Mouse (Mus musculus) olfactory bulb, adult 2 months (tissue): Measurements from ENCODE around the gene Ddx43. TPM values are rescaled to one million over a fixed set of nuclear protein-coding genes. Genes with fewer than 3 reads are reported as not detected.

Source experiments
- H3K27ac ChIP-seq: fragments of 200-500 bp; 2 replicates; pipeline ENCODE4 v1.5.1; 2012; ENCODE audit warnings: low read depth, low read length; ENCODE audit not compliant: insufficient read depth
- H3K4me1 ChIP-seq: fragments of 200-500 bp; 2 replicates; pipeline ENCODE4 v1.6.1; 2012; ENCODE audit warnings: low read length; ENCODE audit not compliant: control insufficient read depth, insufficient read depth
- H3K4me3 ChIP-seq: fragments of 200-500 bp; 2 replicates; pipeline ENCODE4 v1.5.1; 2012; ENCODE audit warnings: mild to moderate bottlenecking, low read depth, low read length, moderate library complexity; ENCODE audit not compliant: insufficient read depth
- CTCF ChIP-seq: fragments of 200-500 bp; IDR thresholded peaks from 2 replicates; pipeline ENCODE4 v1.5.1; 2012; ENCODE audit warnings: low read depth, mild to moderate bottlenecking, low read length, moderate library complexity; ENCODE audit not compliant: insufficient read depth
- POLR2A ChIP-seq: fragments of 200-500 bp; IDR thresholded peaks from 2 replicates; pipeline ENCODE4 v1.6.1; 2012; ENCODE audit warnings: mild to moderate bottlenecking, low read depth, low read length, moderate library complexity; ENCODE audit not compliant: insufficient read depth
- WGBS: fragments of 180-500 bp; shearing (Covaris S2); methylation state at CpG from one replicate; pipeline ENCODE4 v1.1.7; 2018; 5-methylcytosine and 5-hydroxymethylcytosine counted together
- polyA plus RNA-seq: library from polyadenylated mRNA; stranded (reverse); fragments of >200 nt; gene quantifications from 2 replicates; pipeline ENCODE4 v1.2.4, GENCODE M21; 2012; ENCODE audit warnings: low replicate concordance; ENCODE audit not compliant: missing spikeins, insufficient read depth, insufficient read length

Gene Ddx43
- polyA plus RNA-seq, 1 experiment: not detected

GRCm38 (mm10) chr9:78450404-78450803, 54.8 kb downstream of the Ddx43 start:
- Histone ChIP-seq H3K27ac (no peak overlapping the region), H3K4me1 (peaks cover 3% of the 10 kb centered on the region; the same call in 1 of the 2 replicates), H3K4me3 (no peak overlapping the region)
- TF ChIP-seq CTCF (no peak), POLR2A (no peak)
- WGBS: 80% methylated on average over 5 of the region's 5 CpGs

GRCm38 (mm10) chr9:78451382-78451781, 55.8 kb downstream of the Ddx43 start:
- Histone ChIP-seq H3K4me1 (peaks cover 3% of the 10 kb centered on the region; the same call in 1 of the 2 replicates), H3K4me3 (no peak overlapping the region), H3K27ac (no peak overlapping the region)
- no peak for TF ChIP-seq POLR2A
- no peak for TF ChIP-seq CTCF
- WGBS: 72% methylated on average over 4 of the region's 4 CpGs

- TF ChIP-seq CTCF (no peak), POLR2A (no peak)
- H3K4me3 ChIP-seq: no peak overlapping the region
- no peaks in the 10 kb centered on the region for H3K4me1 ChIP-seq
- 91% methylated on average over 8 of the region's 8 CpGs for WGBS
- H3K27ac ChIP-seq: no peak overlapping the region
Measured at GRCm38 (mm10) chr9:78457026-78457425, 61.4 kb downstream of the Ddx43 start.

- H3K27ac ChIP-seq: no peak overlapping the region
- WGBS: 91% methylated on average over 4 of the region's 4 CpGs
- TF ChIP-seq POLR2A: no peak
- TF ChIP-seq CTCF: no peak
- no peaks in the 10 kb centered on the region for H3K4me1 ChIP-seq
- no peak overlapping the region for H3K4me3 ChIP-seq
Measured at GRCm38 (mm10) chr9:78463337-78463736, 67.8 kb downstream of the Ddx43 start.

DNA sequence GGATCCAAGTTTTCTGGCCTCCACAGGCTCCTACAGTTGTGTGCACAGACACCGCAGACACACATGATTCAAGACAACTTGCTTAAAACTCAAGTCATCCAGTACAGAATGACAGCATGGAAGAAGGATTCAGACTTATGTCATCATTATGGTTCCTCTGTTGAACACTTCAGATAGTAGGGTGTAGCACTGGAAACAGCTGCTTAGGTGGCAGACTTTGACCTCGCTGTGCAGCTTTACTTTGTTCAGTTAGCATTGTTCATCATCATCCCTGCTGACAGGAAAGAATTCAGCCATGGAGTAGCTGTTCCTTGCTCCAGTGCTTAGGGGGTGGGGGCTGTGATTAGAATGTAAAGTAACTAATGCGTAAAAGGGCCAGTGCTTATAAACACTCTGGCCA, 70.1 kb downstream of the Ddx43 start:
- Histone ChIP-seq H3K4me1 (no peaks in the 10 kb centered on the region), H3K4me3 (no peak overlapping the region), H3K27ac (no peak overlapping the region)
- TF ChIP-seq CTCF (no peak), POLR2A (no peak)
- 86% methylated on average over 3 of the region's 3 CpGs for WGBS

Other genes starting within 250 kb of the Ddx43 start
- gene Gsta4, start 213.0 kb upstream of the Ddx43 start, polyA plus RNA-seq: not detected in 2 replicates
- gene Gsta1, start 165.1 kb upstream of the Ddx43 start, polyA plus RNA-seq: not detected in 2 replicates
- not detected in 2 replicates for gene Gm3776, start 138.6 kb upstream of the Ddx43 start, polyA plus RNA-seq
- gene Gm10639, start 105.9 kb upstream of the Ddx43 start, polyA plus RNA-seq: not detected in 2 replicates
- not detected in 2 replicates for gene Omt2a, start 81.0 kb upstream of the Ddx43 start, polyA plus RNA-seq
- gene Omt2b, start 68.2 kb upstream of the Ddx43 start, polyA plus RNA-seq: not detected in 2 replicates
- gene Gsta2, start 40.0 kb upstream of the Ddx43 start, polyA plus RNA-seq: not detected in 2 replicates
- not detected in 2 replicates for gene Dppa5a, start 27.6 kb upstream of the Ddx43 start, polyA plus RNA-seq
- gene Ooep, start 17.1 kb upstream of the Ddx43 start, polyA plus RNA-seq: not detected in 2 replicates
- gene Cgas, start 47.5 kb downstream of the Ddx43 start, polyA plus RNA-seq: not detected in 2 replicates
- gene Mto1, start 52.4 kb downstream of the Ddx43 start, polyA plus RNA-seq: not detected in 2 replicates
- not detected in 2 replicates for gene Gm17324, start 53.0 kb downstream of the Ddx43 start, polyA plus RNA-seq
- gene Eef1a1, start 93.4 kb downstream of the Ddx43 start, polyA plus RNA-seq: 5,304 and 7,068 TPM in 2 replicates
- not detected in 2 replicates for gene Slc17a5, start 192.3 kb downstream of the Ddx43 start, polyA plus RNA-seq
- not detected in 2 replicates for gene Cd109, start 219.8 kb downstream of the Ddx43 start, polyA plus RNA-seq